Mouse (Mus musculus): ENCODE measurements at regions not wholly inside any gene's neighbourhood (a gene's known extent, or its start where the extent isn't known, plus 50 kb on each side); places are given as distances from the start of the nearest gene placed in this dataset.
"Not testable (repeated sequence)": the region's sequence is repeated elsewhere in the genome, so short reads cannot be mapped to it uniquely, and the experiment has no call there.

- no peak for TF ChIP-seq CTCF (IDR thresholded peaks at IDR 0.05; ENCODE audit: low read depth)
Observed at GRCm38 (mm10) chr13:5690124-5690523, 171.2 kb upstream of the Klf6 start.

GRCm38 (mm10) chr13:5690680-5691079 is 170.6 kb upstream of the Klf6 start:
- H3K4me1 ChIP-seq (ENCODE audit: insufficient read depth); DNase-seq; H3K4me3 ChIP-seq (ENCODE audit: low read depth, low read length); H3K9me3 ChIP-seq (ENCODE audit: low read depth, low read length); H3K4me2 ChIP-seq; ATAC-seq (ENCODE audit: insufficient read depth); H3K27me3 ChIP-seq (ENCODE audit: insufficient read depth, low read length); H3K36me3 ChIP-seq (ENCODE audit: insufficient read depth); H3K9ac ChIP-seq; H3K27ac ChIP-seq (ENCODE audit: low read depth): not testable (repeated sequence)
- 91% methylated on average over 2 of the region's 2 CpGs for WGBS

More at GRCm38 (mm10) chr13:5690124-5690523, 171.2 kb upstream of the Klf6 start:
- Histone ChIP-seq H3K27me3 (ENCODE audit: insufficient read depth, low read length) (no peaks in the 10 kb centered on the region), H3K4me3 (ENCODE audit: low read depth, low read length) (no peak overlapping the region), H3K9ac (no peak overlapping the region), H3K36me3 (ENCODE audit: insufficient read depth) (no peaks in the 10 kb centered on the region), H3K27ac (ENCODE audit: low read depth) (no peak overlapping the region), H3K9me3 (ENCODE audit: low read depth, low read length) (no peaks in the 10 kb centered on the region), H3K4me1 (ENCODE audit: insufficient read depth) (no peaks in the 10 kb centered on the region), H3K4me2 (no peak overlapping the region)
- whole genome bisulfite sequencing, result 85% methylated on average over 4 of the region's 4 CpGs
- ATAC-seq (ENCODE audit: insufficient read depth) (no peak), DNase-seq (no peak)

- ATAC-seq (ENCODE audit: insufficient read depth) (no peak), DNase-seq (no peak)
- no peak overlapping the region for H3K4me3 ChIP-seq (ENCODE audit: low read depth, low read length)
- no peak overlapping the region for H3K4me2 ChIP-seq
- no peak for TF ChIP-seq CTCF (IDR thresholded peaks at IDR 0.05; ENCODE audit: low read depth)
- no peaks in the 10 kb centered on the region for H3K27me3 ChIP-seq (ENCODE audit: insufficient read depth, low read length)
- 90% methylated on average over 8 of the region's 8 CpGs for WGBS
- no peaks in the 10 kb centered on the region for H3K4me1 ChIP-seq (ENCODE audit: insufficient read depth)
- H3K9me3 ChIP-seq (ENCODE audit: low read depth, low read length), result no peaks in the 10 kb centered on the region
- no peak overlapping the region for H3K9ac ChIP-seq
- H3K27ac ChIP-seq (ENCODE audit: low read depth), result no peak overlapping the region
- H3K36me3 ChIP-seq (ENCODE audit: insufficient read depth), result no peaks in the 10 kb centered on the region
Observed at GRCm38 (mm10) chr13:5694626-5695025, 166.7 kb upstream of the Klf6 start.

- not testable (repeated sequence) for H3K27me3 ChIP-seq (ENCODE audit: insufficient read depth, low read length); H3K9ac ChIP-seq; H3K4me2 ChIP-seq; H3K9me3 ChIP-seq (ENCODE audit: low read depth, low read length); H3K27ac ChIP-seq (ENCODE audit: low read depth); DNase-seq; H3K4me3 ChIP-seq (ENCODE audit: low read depth, low read length); H3K36me3 ChIP-seq (ENCODE audit: insufficient read depth); ATAC-seq (ENCODE audit: insufficient read depth); H3K4me1 ChIP-seq (ENCODE audit: insufficient read depth)
- WGBS, result 81% methylated on average over 3 of the region's 3 CpGs
Observed at GRCm38 (mm10) chr13:5695581-5695980, 165.7 kb upstream of the Klf6 start.

GRCm38 (mm10) chr13:5696377-5696776 is 164.9 kb upstream of the Klf6 start:
- H3K4me3 ChIP-seq (ENCODE audit: low read depth, low read length), result no peak overlapping the region
- 24% methylated on average over 2 of the region's 2 CpGs for WGBS
- DNase-seq (no peak), ATAC-seq (ENCODE audit: insufficient read depth) (no peak)
- H3K27ac ChIP-seq (ENCODE audit: low read depth), result no peak overlapping the region
- no peaks in the 10 kb centered on the region for H3K36me3 ChIP-seq (ENCODE audit: insufficient read depth)
- H3K27me3 ChIP-seq (ENCODE audit: insufficient read depth, low read length), result no peaks in the 10 kb centered on the region
- no peak for TF ChIP-seq CTCF (IDR thresholded peaks at IDR 0.05; ENCODE audit: low read depth)
- H3K4me2 ChIP-seq, result no peak overlapping the region
- no peaks in the 10 kb centered on the region for H3K9me3 ChIP-seq (ENCODE audit: low read depth, low read length)
- no peaks in the 10 kb centered on the region for H3K4me1 ChIP-seq (ENCODE audit: insufficient read depth)
- no peak overlapping the region for H3K9ac ChIP-seq

GRCm38 (mm10) chr13:5697329-5697728 is 164.0 kb upstream of the Klf6 start:
- not testable (repeated sequence) for H3K4me1 ChIP-seq (ENCODE audit: insufficient read depth); H3K9me3 ChIP-seq (ENCODE audit: low read depth, low read length); H3K9ac ChIP-seq; ATAC-seq (ENCODE audit: insufficient read depth); DNase-seq; H3K36me3 ChIP-seq (ENCODE audit: insufficient read depth); H3K4me2 ChIP-seq; H3K27me3 ChIP-seq (ENCODE audit: insufficient read depth, low read length); H3K4me3 ChIP-seq (ENCODE audit: low read depth, low read length); H3K27ac ChIP-seq (ENCODE audit: low read depth)
- WGBS, result 56% methylated on average over 1 of the region's 1 CpGs

GRCm38 (mm10) chr13:5702071-5702470 is 159.2 kb upstream of the Klf6 start:
- WGBS, result 83% methylated on average over 3 of the region's 3 CpGs
- DNase-seq (no peak), ATAC-seq (ENCODE audit: insufficient read depth) (no peak)
- Histone ChIP-seq H3K4me2 (no peak overlapping the region), H3K27ac (ENCODE audit: low read depth) (no peak overlapping the region), H3K4me1 (ENCODE audit: insufficient read depth) (no peaks in the 10 kb centered on the region), H3K4me3 (ENCODE audit: low read depth, low read length) (no peak overlapping the region), H3K36me3 (ENCODE audit: insufficient read depth) (no peaks in the 10 kb centered on the region), H3K9me3 (ENCODE audit: low read depth, low read length) (0 out of 2 replicates have a peak, but pooled peaks cover 3% of the 10 kb centered on the region), H3K27me3 (ENCODE audit: insufficient read depth, low read length) (no peaks in the 10 kb centered on the region), H3K9ac (no peak overlapping the region)
- no peak for TF ChIP-seq CTCF (IDR thresholded peaks at IDR 0.05; ENCODE audit: low read depth)

- H3K4me1 ChIP-seq (ENCODE audit: insufficient read depth), result no peaks in the 10 kb centered on the region
- no peaks in the 10 kb centered on the region for H3K36me3 ChIP-seq (ENCODE audit: insufficient read depth)
- no peaks in the 10 kb centered on the region for H3K27me3 ChIP-seq (ENCODE audit: insufficient read depth, low read length)
- 0 out of 2 replicates have a peak, but pooled peaks cover 3% of the 10 kb centered on the region for H3K9me3 ChIP-seq (ENCODE audit: low read depth, low read length)
- H3K4me2 ChIP-seq, result no peak overlapping the region
- ATAC-seq (ENCODE audit: insufficient read depth), result no peak
- no peak overlapping the region for H3K4me3 ChIP-seq (ENCODE audit: low read depth, low read length)
- TF ChIP-seq CTCF (IDR thresholded peaks at IDR 0.05; ENCODE audit: low read depth), result no peak
- no peak overlapping the region for H3K9ac ChIP-seq
- no peak overlapping the region for H3K27ac ChIP-seq (ENCODE audit: low read depth)
- DNase-seq, result no peak
Observed at GRCm38 (mm10) chr13:5704991-5705390, 156.3 kb upstream of the Klf6 start.

Data from lung, embryonic 14.5 days (tissue).